Mouse (Mus musculus) bone marrow macrophage, adult 2 months (primary cell): Measurements from ENCODE around the gene Dhx9.

Experiments used
- CTCF ChIP-seq: IDR thresholded peaks from 2 replicates; pipeline ENCODE4 v1.5.1; 2012; ENCODE audit warnings: low read depth, mild to moderate bottlenecking, low read length, moderate library complexity
- POLR2A ChIP-seq: IDR thresholded peaks from 2 replicates; pipeline ENCODE4 v1.6.1; 2012; ENCODE audit warnings: mild to moderate bottlenecking, low read depth, low read length, borderline replicate concordance

GRCm38 (mm10) chr1:153443632-153444031, 43.8 kb downstream of the Dhx9 start:
- TF ChIP-seq CTCF (no peak), POLR2A (no peak)
